Mouse (Mus musculus) adrenal gland, adult 2 months (tissue): ENCODE measurements around the gene Exoc3. TPM values are rescaled to one million over a fixed set of nuclear protein-coding genes. Genes with fewer than 3 reads are reported as not detected.

Experiments
- DNase-seq: peaks from one replicate; pipeline ENCODE4 v3.0.0; 2021
- polyA plus RNA-seq: library from polyadenylated mRNA; depleted of rRNA; stranded (reverse); fragments of >200 nt; gene quantifications from 2 replicates; pipeline ENCODE4 v1.2.3, GENCODE M21; 2012; rRNA removed
- total RNA-seq, 2 experiments: library from RNA; stranded (reverse); gene quantifications; 2 replicates each; pipeline ENCODE4 v1.2.3; 2021

The Exoc3 gene
- total and polyA plus RNA-seq, 3 experiments = 40.0 to 69.9 (median 54.2) TPM

DNA sequence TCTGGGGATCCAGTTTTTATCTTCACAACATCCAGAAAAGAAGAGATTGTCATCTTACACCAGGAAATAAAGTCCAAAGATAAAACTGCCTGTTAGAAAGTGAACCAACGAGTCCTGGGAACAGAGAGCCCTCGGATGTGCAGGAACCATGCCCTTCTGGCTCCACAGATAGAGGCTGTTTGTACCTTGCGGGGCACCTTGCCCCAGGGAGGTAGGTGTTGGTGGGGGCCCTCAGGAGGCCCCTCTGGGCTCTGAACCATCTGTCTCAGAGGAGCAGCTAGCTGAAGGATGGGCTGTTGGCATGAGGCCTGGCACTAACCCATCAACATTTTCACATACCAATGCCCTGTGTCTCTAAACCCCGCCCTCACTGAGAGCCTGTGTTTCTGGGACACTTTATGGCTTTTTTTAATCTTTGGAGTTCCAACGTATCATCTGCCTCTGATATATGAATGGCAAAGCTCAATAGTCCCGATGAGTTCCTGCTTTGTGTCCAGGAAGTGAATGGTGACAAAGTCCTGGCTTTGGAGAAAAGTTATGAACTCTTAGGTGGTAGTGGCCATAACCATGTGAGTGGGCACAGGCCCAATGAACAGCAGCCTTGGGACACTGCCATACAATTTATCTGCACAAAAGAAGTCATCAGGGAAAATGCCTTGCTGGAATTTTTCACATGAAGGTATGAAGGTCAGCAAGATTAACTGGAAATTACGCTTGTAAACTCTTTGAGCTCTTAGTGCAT lies 69.5 kb downstream of the Exoc3 start:
- DNase-seq = peak; percentile 11

DNA sequence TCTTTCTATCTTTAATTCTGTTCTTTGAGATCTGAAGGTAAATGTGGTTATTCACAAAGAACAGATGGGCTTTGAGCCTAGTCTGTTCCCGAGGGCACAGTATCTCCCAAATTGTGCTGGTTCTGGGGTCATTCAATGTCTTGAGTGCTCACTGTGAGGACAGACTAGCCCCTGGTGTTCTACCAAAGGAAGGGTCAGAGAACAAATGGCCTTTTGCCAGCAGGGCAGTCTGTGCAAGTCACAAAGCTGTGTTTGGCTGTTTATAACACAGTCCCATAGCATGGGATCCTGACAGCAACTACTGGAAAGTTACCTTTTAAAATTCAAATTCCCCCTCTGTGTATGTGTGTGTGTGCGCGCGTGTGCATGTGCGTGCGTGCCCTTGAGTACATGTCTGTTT lies 78.6 kb downstream of the Exoc3 start:
- no peak for DNase-seq

DNA sequence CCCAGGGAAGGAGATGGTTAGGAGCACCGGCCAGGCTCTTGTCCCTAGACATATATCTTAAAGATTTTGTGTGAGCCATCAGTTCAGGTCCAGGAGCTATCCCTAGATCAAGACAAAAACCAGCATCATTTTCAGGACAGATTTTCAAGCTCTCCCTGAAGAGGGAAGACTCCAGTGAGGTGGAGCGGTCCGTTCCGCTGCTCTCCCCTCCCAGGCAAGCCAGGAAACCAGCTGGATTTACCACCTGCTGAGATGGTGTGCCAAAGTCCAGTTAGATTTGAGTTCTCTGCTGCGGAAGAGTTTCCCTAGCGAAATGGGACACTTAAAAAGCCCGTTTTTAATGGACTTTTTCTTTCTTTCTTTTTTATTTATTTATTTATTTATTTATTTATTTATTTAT lies 81.0 kb downstream of the Exoc3 start:
- no peak for DNase-seq

DNA sequence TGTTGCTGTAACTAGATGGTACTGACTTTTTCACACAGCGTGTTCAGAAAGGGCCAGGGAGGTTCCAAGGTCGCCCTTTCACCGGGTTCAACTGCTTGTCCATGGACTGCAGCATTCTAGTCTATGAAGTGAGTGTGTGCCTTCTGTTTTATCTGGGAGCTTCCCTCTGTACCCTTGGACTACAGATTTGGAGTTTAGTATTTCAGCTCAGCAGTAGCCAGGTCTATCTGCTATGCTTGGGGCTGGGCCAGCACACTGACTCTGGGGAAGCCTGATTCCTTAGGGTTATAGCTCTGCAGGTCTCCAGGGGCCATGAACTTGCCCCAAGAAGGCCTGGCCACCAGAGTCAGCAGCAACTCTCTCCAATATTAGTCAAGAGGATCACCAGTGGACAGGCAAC lies 85.9 kb downstream of the Exoc3 start:
- DNase-seq = no peak

DNA sequence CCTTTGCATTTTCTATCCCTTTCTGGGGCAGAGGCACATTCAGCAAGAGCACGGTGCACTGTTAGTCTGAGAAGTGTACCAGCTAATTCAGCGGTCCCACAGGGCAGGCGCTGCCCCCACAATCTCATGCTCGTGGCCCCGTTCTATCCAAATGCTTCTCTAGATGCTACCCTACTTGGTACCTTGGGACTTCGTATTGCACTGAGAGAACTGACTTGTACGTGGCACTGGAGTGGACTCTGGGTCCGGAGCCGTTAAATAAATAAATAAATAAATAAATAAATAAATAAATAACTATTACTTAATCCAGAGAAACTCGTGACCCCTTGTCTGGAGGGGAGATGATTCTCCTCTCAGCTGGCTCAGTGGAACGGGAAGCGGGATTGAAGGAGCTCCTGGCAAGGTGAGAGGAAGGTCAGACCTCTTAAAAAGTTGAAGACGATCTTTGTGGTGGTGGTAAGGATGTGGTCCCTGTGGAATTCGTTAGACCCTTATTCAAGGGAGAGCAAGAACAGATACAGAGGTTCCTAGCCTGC lies 86.7 kb downstream of the Exoc3 start:
- no peak for DNase-seq

DNA sequence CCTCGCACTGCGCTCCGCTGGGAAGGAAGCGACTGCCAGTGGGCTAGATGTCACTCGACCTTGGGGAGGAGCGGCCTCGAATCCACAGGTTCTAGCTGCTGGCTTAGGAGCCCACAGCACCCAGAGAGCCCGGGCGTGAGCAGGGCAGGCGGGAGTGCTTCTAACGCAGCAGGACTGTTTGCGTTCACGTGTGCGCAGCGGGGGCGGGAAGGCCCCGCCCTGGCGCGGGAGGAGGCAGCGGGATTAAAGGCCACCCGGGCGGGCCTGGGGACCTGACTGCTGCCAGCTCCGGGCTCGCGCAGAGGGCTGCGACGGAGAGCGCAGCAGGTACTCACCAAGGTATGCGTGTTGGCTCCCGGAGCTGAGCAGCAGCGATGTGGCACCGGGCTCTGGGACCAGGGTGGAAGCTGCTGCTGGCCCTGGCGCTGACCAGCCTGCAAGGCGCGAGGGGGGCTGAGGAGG lies 87.4 kb downstream of the Exoc3 start, which contains the start of gene Slc9a3:
Gene Slc9a3, plus strand, starts transcription at position 317 of the 462 bp plus-strand sequence.
- DNase-seq = peak; percentile 66

Other genes starting within 250 kb of the Exoc3 start
- not detected for gene Zdhhc11, start 244.9 kb downstream of the Exoc3 start, total RNA-seq
- gene Zdhhc11, start 244.9 kb downstream of the Exoc3 start, polyA plus RNA-seq = not detected in 2 replicates
- gene Tppp, start 199.3 kb downstream of the Exoc3 start, total RNA-seq = 10 to 100 TPM in 1 of 2 experiments, 1 to 10 TPM in 1; 9.3 to 15.7 TPM
- 2.9 and 4.9 TPM in 2 replicates for gene Tppp, start 199.3 kb downstream of the Exoc3 start, polyA plus RNA-seq
- 1 to 10 TPM; 4.2 to 4.5 TPM for gene Cep72, start 146.4 kb downstream of the Exoc3 start, total RNA-seq
- 1.1 and 1.4 TPM in 2 replicates for gene Cep72, start 146.4 kb downstream of the Exoc3 start, polyA plus RNA-seq
- gene Slc9a3, start 87.3 kb downstream of the Exoc3 start, total RNA-seq = under 1 TPM; 0.35 to 0.55 TPM
- 0.03 and 0.10 TPM in 2 replicates for gene Slc9a3, start 87.3 kb downstream of the Exoc3 start, polyA plus RNA-seq
- 1 to 10 TPM in 1 of 2 experiments, under 1 TPM in 1; 0.81 to 1.9 TPM for gene Ahrr, start 83.6 kb upstream of the Exoc3 start, total RNA-seq
- 1.1 and 1.6 TPM in 2 replicates for gene Ahrr, start 83.6 kb upstream of the Exoc3 start, polyA plus RNA-seq
- 100 to 1,000 TPM; 143 to 150 TPM for gene Pdcd6, start 108.8 kb upstream of the Exoc3 start, total RNA-seq
- 83.4 and 84.4 TPM in 2 replicates for gene Pdcd6, start 108.8 kb upstream of the Exoc3 start, polyA plus RNA-seq
- 100 to 1,000 TPM; 601 to 696 TPM for gene Sdha, start 141.5 kb upstream of the Exoc3 start, total RNA-seq
- 99.4 and 128 TPM in 2 replicates for gene Sdha, start 141.5 kb upstream of the Exoc3 start, polyA plus RNA-seq
- gene Ccdc127, start 141.6 kb upstream of the Exoc3 start, total RNA-seq = 10 to 100 TPM; 51.0 to 58.7 TPM
- gene Ccdc127, start 141.6 kb upstream of the Exoc3 start, polyA plus RNA-seq = 1.1 and 1.3 TPM in 2 replicates
- gene Lrrc14b, start 155.3 kb upstream of the Exoc3 start, total RNA-seq = under 1 TPM; 0.17 to 0.79 TPM
- 0.44 and 0.49 TPM in 2 replicates for gene Lrrc14b, start 155.3 kb upstream of the Exoc3 start, polyA plus RNA-seq
- 1 to 10 TPM; 2.9 to 4.0 TPM for gene Zfp72, start 182.1 kb upstream of the Exoc3 start, total RNA-seq
- gene Zfp72, start 182.1 kb upstream of the Exoc3 start, polyA plus RNA-seq = 0.08 and 0.10 TPM in 2 replicates
- gene Ftl1-ps1, start 191.0 kb upstream of the Exoc3 start, total RNA-seq = 1,000 to 10,000 TPM; 1,170 to 1,172 TPM
- gene Ftl1-ps1, start 191.0 kb upstream of the Exoc3 start, polyA plus RNA-seq = 36.1 and 40.5 TPM in 2 replicates